Mouse (Mus musculus): ENCODE data around the gene Gm45208. TPM values are rescaled to one million over a fixed set of nuclear protein-coding genes. Genes with fewer than 3 reads are reported as not detected.

The Gm45208 gene
- polyA plus RNA-seq, 1 experiment: 0.22 TPM

DNA sequence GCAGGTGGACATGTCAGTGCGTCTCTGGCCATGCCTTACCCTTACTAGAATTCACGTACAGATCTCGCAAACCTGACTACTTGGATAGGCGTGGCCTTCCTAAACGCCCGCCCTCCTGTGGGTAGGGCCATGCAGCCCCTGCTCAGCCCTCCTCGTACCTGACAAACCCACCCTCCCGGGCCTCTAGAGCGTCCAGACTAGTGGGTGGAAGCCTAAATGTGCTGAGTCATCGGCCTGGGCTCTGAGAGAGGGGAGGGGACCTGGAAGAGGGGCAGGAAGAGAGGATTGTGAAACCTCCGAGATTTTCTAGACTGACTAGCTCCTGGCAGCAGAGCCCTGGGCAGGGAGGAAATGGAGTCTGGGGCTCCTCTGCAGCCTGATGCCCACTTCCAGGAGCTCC, 43.7 kb downstream of the Gm45208 start:
- peak; percentile 72 for TF ChIP-seq CEBPB (IDR thresholded peaks at IDR 0.05; ENCODE audit: low read depth)
- no peak for TF ChIP-seq MYOG (IDR thresholded peaks at IDR 0.05; ENCODE audit: control insufficient read depth, extremely low read depth, insufficient read length)
- Histone ChIP-seq H3K79me2 (ENCODE audit: control insufficient read depth, insufficient read depth) (peaks cover 42% of the 10 kb centered on the region), H3K79me3 (ENCODE audit: low read depth) (peaks cover 21% of the 10 kb centered on the region), H3ac (ENCODE audit: control insufficient read depth, insufficient read length, low read depth) (no peak overlapping the region), H3K27me3 (ENCODE audit: control insufficient read depth, insufficient read depth, insufficient read length) (no peaks in the 10 kb centered on the region), H3K4me3 (ENCODE audit: insufficient read depth, poor library complexity, severe bottlenecking) (peak overlapping the region; percentile 21), H3K36me3 (ENCODE audit: control insufficient read depth, insufficient read depth) (peaks cover 33% of the 10 kb centered on the region)

DNA sequence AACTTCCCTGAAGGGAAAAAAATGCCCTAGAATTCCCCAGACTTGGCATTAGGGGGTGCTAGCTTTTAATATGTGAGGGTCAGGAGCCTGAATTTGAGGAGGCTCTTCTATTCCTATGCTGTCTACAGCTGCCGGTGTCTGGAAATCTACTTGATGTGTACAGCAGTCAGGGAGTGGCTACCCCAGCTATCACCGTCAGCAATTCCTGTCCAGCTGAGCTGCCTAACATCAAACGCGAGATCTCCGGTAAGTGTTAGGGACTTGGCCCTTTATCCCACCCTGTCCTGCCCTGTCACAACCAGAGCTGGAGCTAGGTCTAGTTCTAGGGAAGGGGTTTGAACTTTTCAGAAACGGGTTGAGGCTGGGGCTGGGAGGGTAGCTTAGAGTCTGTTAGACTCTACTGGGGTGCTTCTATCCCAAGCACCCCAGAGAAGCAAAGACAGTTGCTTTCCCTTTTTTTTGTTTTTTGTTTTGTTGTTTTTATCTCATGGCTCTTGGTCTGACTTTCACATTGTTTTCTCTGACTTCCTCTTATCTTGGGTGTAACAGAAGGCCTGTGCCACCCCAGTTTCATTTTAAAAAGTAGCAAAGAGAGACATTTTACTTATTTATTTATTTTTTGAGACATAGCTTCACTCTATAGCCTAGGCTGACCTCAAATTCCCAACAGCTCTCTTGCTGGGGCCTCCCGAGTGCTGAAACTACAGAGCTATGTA, 47.4 kb downstream of the Gm45208 start:
- H3K79me2 ChIP-seq (ENCODE audit: control insufficient read depth, insufficient read depth): peaks cover 26% of the 10 kb centered on the region
- H3K4me3 ChIP-seq (ENCODE audit: insufficient read depth, poor library complexity, severe bottlenecking): no peak overlapping the region
- no peaks in the 10 kb centered on the region for H3K27me3 ChIP-seq (ENCODE audit: control insufficient read depth, insufficient read depth, insufficient read length)
- TF ChIP-seq FOSL1 (IDR thresholded peaks at IDR 0.05; ENCODE audit: insufficient read depth, low read length, poor library complexity, severe bottlenecking) (no peak), CEBPB (IDR thresholded peaks at IDR 0.05; ENCODE audit: low read depth) (no peak), MYOD1 (IDR thresholded peaks at IDR 0.05; ENCODE audit: control insufficient read depth, insufficient read length, low read depth) (no peak), USF1 (IDR thresholded peaks at IDR 0.05; ENCODE audit: low read depth) (no peak)
- H3K79me3 ChIP-seq (ENCODE audit: low read depth): peaks cover 11% of the 10 kb centered on the region
- H3ac ChIP-seq (ENCODE audit: control insufficient read depth, insufficient read length, low read depth): no peak overlapping the region
- peaks cover 47% of the 10 kb centered on the region for H3K36me3 ChIP-seq (ENCODE audit: control insufficient read depth, insufficient read depth)

DNA sequence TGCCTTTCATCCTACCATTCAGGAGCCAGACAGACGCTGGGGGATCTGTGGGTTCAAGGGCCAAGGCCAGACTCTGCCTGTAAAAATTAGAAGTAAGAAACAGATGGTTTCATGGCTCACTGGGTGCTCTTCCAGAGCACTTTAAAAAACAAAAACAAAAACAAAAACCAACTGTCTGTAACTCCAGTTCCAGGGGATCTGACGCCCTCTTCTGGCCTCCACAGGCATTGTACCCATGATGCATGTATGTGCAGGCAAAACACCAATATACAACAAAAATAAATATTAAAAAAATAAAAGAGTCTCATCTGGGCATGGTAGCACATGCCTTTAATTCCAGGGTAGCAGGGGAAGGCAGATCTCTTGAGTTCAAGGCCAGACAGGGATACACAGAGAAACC, 50.7 kb downstream of the Gm45208 start:
- Histone ChIP-seq H3K27me3 (ENCODE audit: control insufficient read depth, insufficient read depth, insufficient read length) (no peaks in the 10 kb centered on the region), H3K36me3 (ENCODE audit: control insufficient read depth, insufficient read depth) (peaks cover 31% of the 10 kb centered on the region), H3K79me2 (ENCODE audit: control insufficient read depth, insufficient read depth) (no peaks in the 10 kb centered on the region), H3K79me3 (ENCODE audit: low read depth) (no peaks in the 10 kb centered on the region), H3K4me3 (ENCODE audit: insufficient read depth, poor library complexity, severe bottlenecking) (no peak overlapping the region), H3ac (ENCODE audit: control insufficient read depth, insufficient read length, low read depth) (no peak overlapping the region)
- TF ChIP-seq FOSL1 (IDR thresholded peaks at IDR 0.05; ENCODE audit: insufficient read depth, low read length, poor library complexity, severe bottlenecking): no peak
- no peak for TF ChIP-seq CTCF (IDR thresholded peaks at IDR 0.05; ENCODE audit: control insufficient read depth, insufficient read depth, insufficient read length)
- TF ChIP-seq MYOG (IDR thresholded peaks at IDR 0.05; ENCODE audit: control insufficient read depth, extremely low read depth, insufficient read length): no peak
- no peak for TF ChIP-seq MYOD1 (IDR thresholded peaks at IDR 0.05; ENCODE audit: control insufficient read depth, insufficient read length, low read depth)
- no peak for TF ChIP-seq MAX (IDR thresholded peaks at IDR 0.05)
- no peak for TF ChIP-seq CEBPB (IDR thresholded peaks at IDR 0.05; ENCODE audit: low read depth)
- TF ChIP-seq USF1 (IDR thresholded peaks at IDR 0.05; ENCODE audit: low read depth): no peak

DNA sequence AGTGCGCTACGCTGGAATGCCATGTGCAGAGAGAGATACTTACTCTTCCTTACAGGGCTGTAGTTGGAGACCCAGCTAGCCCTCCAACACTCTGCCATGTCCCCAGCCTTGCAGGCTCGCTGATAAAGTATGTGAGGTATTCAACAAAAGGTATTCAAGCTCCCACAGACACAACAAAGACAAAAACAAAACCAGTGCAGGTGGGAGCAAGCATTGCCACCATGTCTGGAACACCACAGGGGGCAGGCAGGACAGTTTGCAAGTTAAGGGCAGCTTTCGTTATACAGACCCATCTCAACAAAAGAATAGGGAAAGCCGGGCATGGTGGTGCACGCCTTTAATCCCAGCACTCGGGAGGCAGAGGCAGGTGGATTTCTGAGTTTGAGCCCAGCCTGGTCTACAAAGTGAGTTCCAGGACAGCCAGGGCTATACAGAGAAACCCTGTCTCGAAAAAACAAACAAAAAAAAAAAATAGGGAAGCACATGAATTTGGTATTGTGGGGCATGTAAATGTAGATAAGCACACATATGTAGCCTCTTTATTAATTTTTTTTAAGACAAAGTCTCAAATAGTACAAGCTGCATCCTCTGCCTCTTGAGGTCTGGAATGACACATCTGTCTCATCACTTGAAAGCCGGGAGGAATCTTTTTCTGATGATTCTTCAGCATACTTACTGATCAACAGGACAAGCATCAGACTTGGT, 53.6 kb downstream of the Gm45208 start:
- TF ChIP-seq MAX (IDR thresholded peaks at IDR 0.05): no peak
- Histone ChIP-seq H3K36me3 (ENCODE audit: control insufficient read depth, insufficient read depth) (peaks cover 14% of the 10 kb centered on the region), H3K27me3 (ENCODE audit: control insufficient read depth, insufficient read depth, insufficient read length) (no peaks in the 10 kb centered on the region), H3ac (ENCODE audit: control insufficient read depth, insufficient read length, low read depth) (no peak overlapping the region), H3K79me3 (ENCODE audit: low read depth) (no peaks in the 10 kb centered on the region), H3K4me3 (ENCODE audit: insufficient read depth, poor library complexity, severe bottlenecking) (no peak overlapping the region), H3K79me2 (ENCODE audit: control insufficient read depth, insufficient read depth) (no peaks in the 10 kb centered on the region)

DNA sequence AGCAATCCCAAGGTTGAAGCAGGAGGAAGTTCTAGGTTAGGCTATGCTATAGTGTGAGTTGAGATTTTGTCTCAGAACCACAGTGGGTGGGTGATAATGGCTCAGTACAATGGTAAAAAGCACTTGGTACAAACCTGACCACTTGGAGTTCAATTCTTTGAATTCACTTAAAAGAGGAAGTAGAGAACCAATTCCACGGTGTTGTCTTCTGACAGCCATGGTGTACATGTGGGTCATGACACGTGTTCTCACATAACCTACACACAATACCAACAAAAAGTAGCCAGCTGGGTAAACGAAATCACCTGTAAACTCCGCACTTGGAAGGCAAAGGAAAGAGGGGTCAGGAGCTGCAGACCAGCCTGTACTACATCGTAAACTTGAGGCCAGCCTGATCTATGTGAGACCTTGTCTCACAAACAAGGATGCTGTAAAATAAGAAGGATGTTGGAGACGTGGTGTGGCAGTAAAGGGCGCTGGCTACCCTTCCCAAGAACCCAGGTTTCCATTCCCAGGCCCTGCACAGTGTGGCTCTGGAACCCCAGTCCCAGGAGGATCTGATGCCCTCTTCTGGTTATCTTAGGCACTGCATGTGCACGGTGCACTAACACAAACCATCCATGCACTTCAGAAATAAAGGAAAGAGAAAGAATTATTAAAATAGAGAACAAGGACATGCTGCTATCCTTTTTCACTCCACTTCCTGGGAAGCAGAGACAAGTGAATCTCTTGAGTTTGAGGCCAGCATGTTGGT, 54.5 kb downstream of the Gm45208 start:
- no peak overlapping the region for H3ac ChIP-seq (ENCODE audit: control insufficient read depth, insufficient read length, low read depth)
- H3K36me3 ChIP-seq (ENCODE audit: control insufficient read depth, insufficient read depth): peaks cover 14% of the 10 kb centered on the region
- H3K79me3 ChIP-seq (ENCODE audit: low read depth): no peaks in the 10 kb centered on the region
- no peaks in the 10 kb centered on the region for H3K79me2 ChIP-seq (ENCODE audit: control insufficient read depth, insufficient read depth)
- H3K4me3 ChIP-seq (ENCODE audit: insufficient read depth, poor library complexity, severe bottlenecking): no peak overlapping the region
- no peak for TF ChIP-seq FOSL1 (IDR thresholded peaks at IDR 0.05; ENCODE audit: insufficient read depth, low read length, poor library complexity, severe bottlenecking)
- peak; percentile 21 for TF ChIP-seq CTCF (IDR thresholded peaks at IDR 0.05; ENCODE audit: control insufficient read depth, insufficient read depth, insufficient read length)
- H3K27me3 ChIP-seq (ENCODE audit: control insufficient read depth, insufficient read depth, insufficient read length): no peaks in the 10 kb centered on the region
